Mouse (Mus musculus): ENCODE measurements around the gene Osbpl5. TPM values are rescaled to one million over a fixed set of nuclear protein-coding genes. Genes with fewer than 3 reads are reported as not detected.

Gene Osbpl5
- polyA plus RNA-seq, 1 experiment from 2014 or later, result 29.9 TPM

DNA sequence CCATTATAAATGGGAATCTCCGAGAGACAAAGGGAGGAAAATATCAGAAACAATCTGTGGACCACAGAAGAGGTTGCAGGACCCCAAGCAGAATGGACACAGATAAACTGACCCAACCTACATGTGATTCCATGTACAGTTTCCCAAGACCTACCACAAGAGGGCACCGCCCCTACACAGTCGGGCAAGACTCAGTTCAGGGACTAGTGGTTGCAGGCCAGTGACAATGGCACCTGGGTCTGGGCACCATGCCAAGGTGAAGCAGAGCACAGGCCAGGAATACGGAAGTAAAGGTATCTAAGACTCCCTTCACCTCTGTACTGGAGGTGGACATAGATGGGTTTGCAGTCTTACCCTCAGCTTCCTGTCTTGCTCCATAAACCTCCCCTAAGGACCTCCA, 36.3 kb upstream of the Osbpl5 start:
- 49% methylated on average over 4 of the region's 4 CpGs for WGBS
- peaks cover 10% of the 10 kb centered on the region; the same call in 1 of the 2 replicates for H3K36me3 ChIP-seq (ENCODE audit: control insufficient read depth, insufficient read depth, low read length)
- DNase-seq (ENCODE audit: low spot score), result peak; percentile 90
- no peak overlapping the region for H3K4me3 ChIP-seq (ENCODE audit: low read depth, low read length)
- H3K27ac ChIP-seq (replicated peaks), result no peak overlapping the region
- H3K9ac ChIP-seq (ENCODE audit: low read length), result no peak overlapping the region
- no peaks in the 10 kb centered on the region for H3K4me1 ChIP-seq (replicated peaks; ENCODE audit: control insufficient read depth, insufficient read depth)
- no peak for TF ChIP-seq EP300 (optimal IDR thresholded peaks at IDR 0.05)
- TF ChIP-seq CTCF (IDR thresholded peaks at IDR 0.05; ENCODE audit: low read depth), result peak; percentile 85
- ATAC-seq (ENCODE audit: low FRiP score, low TSS enrichment), result peak; percentile 90
- H3K27me3 ChIP-seq (ENCODE audit: control insufficient read depth, insufficient read depth, low read length), result no peaks in the 10 kb centered on the region
- no peak overlapping the region for H3K4me2 ChIP-seq (replicated peaks; ENCODE audit: low read depth)
- H3K9me3 ChIP-seq (ENCODE audit: control insufficient read depth, low read length), result no peaks in the 10 kb centered on the region; the same call in 1 of the 2 replicates

DNA sequence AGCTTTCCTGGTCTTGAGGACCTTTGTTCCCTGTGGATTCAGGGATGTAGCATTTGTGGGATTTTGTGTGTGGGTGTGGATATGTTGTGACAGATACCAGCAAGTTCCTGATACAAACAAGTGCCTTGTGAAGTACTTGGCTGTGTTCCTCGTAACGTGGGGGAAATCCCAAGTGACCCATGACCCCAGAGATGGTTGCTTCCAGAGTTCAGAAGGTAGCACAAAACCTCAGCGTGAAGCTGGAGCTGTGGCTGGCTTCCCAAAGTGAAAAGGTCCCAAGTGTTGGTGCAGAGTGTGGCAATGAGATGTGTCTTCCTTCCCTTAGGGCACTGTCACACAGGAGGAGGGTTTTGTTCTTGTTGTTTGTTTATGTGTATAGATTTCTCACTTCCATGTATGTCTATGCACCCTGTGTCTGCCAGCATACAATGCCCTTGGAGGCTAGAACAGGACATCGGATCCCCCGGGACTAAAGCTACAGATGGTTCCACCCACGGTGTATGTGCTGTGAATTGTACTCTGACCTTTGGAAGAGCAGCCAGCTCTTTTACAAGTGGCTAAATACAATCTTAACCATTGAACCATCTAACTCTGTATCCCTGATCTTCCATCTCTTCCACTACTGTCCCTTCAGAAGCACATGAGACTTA, 35.7 kb upstream of the Osbpl5 start:
- Histone ChIP-seq H3K4me1 (replicated peaks; ENCODE audit: control insufficient read depth, insufficient read depth) (no peaks in the 10 kb centered on the region), H3K9ac (ENCODE audit: low read length) (no peak overlapping the region), H3K27ac (replicated peaks) (no peak overlapping the region), H3K27me3 (ENCODE audit: control insufficient read depth, insufficient read depth, low read length) (no peaks in the 10 kb centered on the region), H3K4me3 (ENCODE audit: low read depth, low read length) (no peak overlapping the region), H3K9me3 (ENCODE audit: control insufficient read depth, low read length) (no peaks in the 10 kb centered on the region; the same call in 1 of the 2 replicates), H3K36me3 (ENCODE audit: control insufficient read depth, insufficient read depth, low read length) (peaks cover 4% of the 10 kb centered on the region; the same call in 1 of the 2 replicates), H3K4me2 (replicated peaks; ENCODE audit: low read depth) (no peak overlapping the region)
- ATAC-seq (ENCODE audit: low FRiP score, low TSS enrichment) (no peak), DNase-seq (ENCODE audit: low spot score) (no peak)
- 67% methylated on average over 6 of the region's 6 CpGs for WGBS
- no peak for TF ChIP-seq CTCF (IDR thresholded peaks at IDR 0.05; ENCODE audit: low read depth)
- TF ChIP-seq EP300 (optimal IDR thresholded peaks at IDR 0.05), result no peak

DNA sequence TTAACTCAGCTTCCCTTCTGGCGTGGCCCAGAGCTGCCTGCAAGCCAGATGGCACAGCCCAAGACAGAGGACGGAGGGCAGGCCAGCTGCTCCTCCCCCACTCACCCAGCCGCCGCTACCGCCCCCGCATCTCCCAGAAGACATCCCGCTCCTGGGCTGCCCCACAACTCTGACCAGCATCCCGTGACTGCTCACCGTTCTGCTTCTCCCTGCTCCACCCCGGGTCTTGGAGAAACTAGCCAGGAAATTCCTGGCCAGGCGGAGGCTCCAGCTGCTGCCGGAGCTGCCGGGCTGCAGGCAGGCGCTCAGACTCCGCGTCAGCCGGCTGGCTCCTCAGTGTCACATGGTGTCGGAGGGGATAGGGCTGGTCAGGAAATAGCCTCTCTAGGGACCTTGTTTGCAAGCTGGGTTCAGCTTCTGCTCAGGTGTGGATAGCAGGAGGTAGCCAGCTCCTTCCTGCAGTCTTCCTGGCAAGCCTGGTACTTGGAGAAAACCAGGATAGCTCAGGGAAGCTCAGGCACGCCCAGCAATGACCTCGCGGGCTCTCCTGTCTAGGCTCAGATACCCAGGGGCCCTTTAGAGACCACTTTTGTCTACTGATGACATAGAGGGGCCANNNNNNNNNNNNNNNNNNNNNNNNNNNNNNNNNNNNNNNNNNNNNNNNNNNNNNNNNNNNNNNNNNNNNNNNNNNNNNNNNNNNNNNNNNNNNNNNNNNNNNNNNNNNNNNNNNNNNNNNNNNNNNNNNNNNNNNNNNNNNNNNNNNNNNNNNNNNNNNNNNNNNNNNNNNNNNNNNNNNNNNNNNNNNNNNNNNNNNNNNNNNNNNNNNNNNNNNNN, 27.4 kb upstream of the Osbpl5 start, which contains the start of gene Mrgpre:
Gene Mrgpre (minus strand): TSS at position 505 of the 834 bp plus-strand sequence.
- Histone ChIP-seq H3K27me3 (ENCODE audit: control insufficient read depth, insufficient read depth, low read length) (no peaks in the 10 kb centered on the region), H3K4me1 (replicated peaks; ENCODE audit: control insufficient read depth, insufficient read depth) (peaks cover 3% of the 10 kb centered on the region; the same call in 1 of the 2 replicates), H3K4me2 (replicated peaks; ENCODE audit: low read depth) (peak within 1 kb of the TSS; percentile 62), H3K36me3 (ENCODE audit: control insufficient read depth, insufficient read depth, low read length) (no peaks in the 10 kb centered on the region), H3K9ac (ENCODE audit: low read length) (peak within 1 kb of the TSS; percentile 51), H3K27ac (replicated peaks) (peak within 1 kb of the TSS; percentile 70), H3K9me3 (ENCODE audit: control insufficient read depth, low read length) (no peaks in the 10 kb centered on the region), H3K4me3 (ENCODE audit: low read depth, low read length) (peak within 1 kb of the TSS; percentile 34)
- peak; percentile 86 for DNase-seq (ENCODE audit: low spot score)
- peak; percentile 91 for ATAC-seq (ENCODE audit: low FRiP score, low TSS enrichment)
- WGBS, result 2% methylated on average over 21 of the region's 21 CpGs
- TF ChIP-seq CTCF (IDR thresholded peaks at IDR 0.05; ENCODE audit: low read depth), result no peak
- TF ChIP-seq EP300 (optimal IDR thresholded peaks at IDR 0.05), result no peak

DNA sequence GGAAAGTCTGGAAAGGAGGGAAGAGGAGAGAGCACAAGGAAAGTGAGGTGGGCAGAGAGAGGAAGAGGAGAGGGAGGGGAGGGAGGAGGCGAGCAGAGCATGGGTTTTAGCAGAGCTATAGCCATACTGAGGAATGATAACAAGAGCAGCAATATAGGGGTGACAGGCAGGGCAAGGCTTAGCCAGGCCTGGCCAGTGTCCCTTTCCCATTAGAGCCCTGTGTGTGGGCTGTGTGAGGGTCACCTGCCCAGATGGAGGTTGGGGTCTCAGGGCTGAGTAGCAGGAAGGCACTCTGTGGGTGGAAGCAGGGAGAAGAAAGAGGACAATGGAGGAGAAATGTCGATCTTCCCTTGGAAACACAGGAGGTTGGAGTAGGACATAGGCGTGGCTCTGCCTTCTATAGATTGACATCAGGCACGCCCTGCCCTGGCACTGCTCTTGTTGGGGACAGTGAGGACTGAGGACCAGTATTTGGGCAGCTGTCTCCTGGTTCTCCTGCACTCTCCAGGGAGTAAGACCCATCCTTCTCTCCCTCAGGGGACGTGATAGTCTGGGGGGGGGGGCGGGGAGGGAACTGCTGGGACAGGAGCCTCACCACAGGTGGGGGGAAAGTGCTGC, 26.7 kb upstream of the Osbpl5 start:
- H3K4me2 ChIP-seq (replicated peaks; ENCODE audit: low read depth), result peak overlapping the region; percentile 62
- H3K4me3 ChIP-seq (ENCODE audit: low read depth, low read length), result peak overlapping the region; percentile 34
- WGBS, result 17% methylated on average over 6 of the region's 6 CpGs
- no peaks in the 10 kb centered on the region for H3K36me3 ChIP-seq (ENCODE audit: control insufficient read depth, insufficient read depth, low read length)
- ATAC-seq (ENCODE audit: low FRiP score, low TSS enrichment) (peak; percentile 56), DNase-seq (ENCODE audit: low spot score) (no peak)
- H3K9ac ChIP-seq (ENCODE audit: low read length), result peak overlapping the region; percentile 51
- H3K9me3 ChIP-seq (ENCODE audit: control insufficient read depth, low read length), result no peaks in the 10 kb centered on the region
- H3K27ac ChIP-seq (replicated peaks), result peak overlapping the region; percentile 70
- H3K27me3 ChIP-seq (ENCODE audit: control insufficient read depth, insufficient read depth, low read length), result no peaks in the 10 kb centered on the region
- H3K4me1 ChIP-seq (replicated peaks; ENCODE audit: control insufficient read depth, insufficient read depth), result peaks cover 3% of the 10 kb centered on the region; the same call in 1 of the 2 replicates
- TF ChIP-seq CTCF (IDR thresholded peaks at IDR 0.05; ENCODE audit: low read depth) (no peak), EP300 (optimal IDR thresholded peaks at IDR 0.05) (no peak)

DNA sequence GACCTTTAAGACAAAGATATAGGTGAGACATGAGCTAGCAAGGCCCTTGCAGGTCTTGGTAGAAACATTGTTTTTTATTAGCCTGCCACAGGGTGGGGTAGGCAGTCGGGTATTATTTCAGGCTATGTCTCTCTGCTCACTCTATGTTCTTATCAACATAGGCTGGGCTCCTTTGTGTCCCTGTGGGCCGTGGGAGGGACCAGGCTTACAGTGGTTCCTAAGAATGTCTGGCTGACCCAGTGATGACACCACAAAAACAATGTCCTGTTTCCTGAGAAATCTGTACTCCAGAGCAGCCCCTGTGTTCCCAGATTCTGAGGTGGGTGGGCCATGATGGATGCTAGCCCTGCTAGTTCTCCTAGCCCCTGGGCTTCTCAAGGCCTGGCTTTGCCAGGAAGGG, 20.6 kb upstream of the Osbpl5 start:
- WGBS, result 31% methylated on average over 2 of the region's 2 CpGs
- H3K9ac ChIP-seq (ENCODE audit: low read length), result no peak overlapping the region
- no peaks in the 10 kb centered on the region for H3K27me3 ChIP-seq (ENCODE audit: control insufficient read depth, insufficient read depth, low read length)
- H3K9me3 ChIP-seq (ENCODE audit: control insufficient read depth, low read length), result no peaks in the 10 kb centered on the region
- TF ChIP-seq EP300 (optimal IDR thresholded peaks at IDR 0.05) (no peak), CTCF (IDR thresholded peaks at IDR 0.05; ENCODE audit: low read depth) (no peak)
- DNase-seq (ENCODE audit: low spot score), result no peak
- H3K4me1 ChIP-seq (replicated peaks; ENCODE audit: control insufficient read depth, insufficient read depth), result no peaks in the 10 kb centered on the region
- H3K4me2 ChIP-seq (replicated peaks; ENCODE audit: low read depth), result no peak overlapping the region
- ATAC-seq (ENCODE audit: low FRiP score, low TSS enrichment), result no peak
- H3K27ac ChIP-seq (replicated peaks), result no peak overlapping the region
- no peak overlapping the region for H3K4me3 ChIP-seq (ENCODE audit: low read depth, low read length)
- no peaks in the 10 kb centered on the region for H3K36me3 ChIP-seq (ENCODE audit: control insufficient read depth, insufficient read depth, low read length)

Measured in stomach, postnatal 0 days (tissue).